Mouse (Mus musculus): ENCODE results near the gene Gnl1. TPM values are rescaled to one million over a fixed set of nuclear protein-coding genes. Genes with fewer than 3 reads are reported as not detected.

Gnl1 gene
- total and polyA plus RNA-seq, 2 experiments from 2014 or later: 83.4 to 115 TPM

DNA sequence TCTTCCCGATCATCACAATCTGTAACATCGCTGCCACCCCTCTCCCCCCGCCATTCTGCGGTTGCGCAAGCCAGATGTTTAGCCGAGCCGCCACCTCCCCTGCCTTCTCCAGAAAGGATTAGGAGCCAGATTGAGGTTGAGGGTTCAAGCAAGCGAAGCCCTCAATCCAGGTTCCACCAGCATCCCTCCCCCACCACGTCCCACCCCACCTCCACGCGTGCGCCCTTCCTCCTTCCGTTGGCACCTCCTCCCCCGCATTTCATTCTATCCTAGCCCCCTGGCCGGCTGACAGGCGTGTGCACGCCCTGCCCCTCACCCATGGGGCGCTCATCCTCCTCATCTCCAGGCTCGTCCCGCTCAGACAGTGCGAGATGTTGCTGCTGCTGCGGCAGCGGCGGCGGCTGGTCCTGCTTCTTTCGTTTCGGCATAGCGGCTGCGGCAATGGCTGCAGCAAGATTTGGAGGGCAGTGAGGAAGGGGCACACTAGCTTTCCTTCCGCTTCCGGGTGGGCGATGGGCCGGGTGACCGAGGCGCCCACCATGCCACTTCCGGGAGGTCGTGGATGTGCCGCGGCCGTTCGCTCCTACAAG, 745 bp upstream of the Gnl1 start:
- ATAC-seq: peak; percentile 89
- DNase-seq: peak; percentile 94
- Histone ChIP-seq H3K9ac (peak overlapping the region; percentile 83), H3K4me1 (ENCODE audit: insufficient read depth) (no peaks in the 10 kb centered on the region), H3K27ac (ENCODE audit: low read depth, low read length) (peak overlapping the region; percentile 97), H3K36me3 (ENCODE audit: insufficient read depth) (peaks cover 43% of the 10 kb centered on the region), H3K4me3 (ENCODE audit: low read depth, low read length) (peak overlapping the region; percentile 81), H3K27me3 (ENCODE audit: insufficient read depth, low read length) (no peaks in the 10 kb centered on the region), H3K9me3 (ENCODE audit: low read length) (no peaks in the 10 kb centered on the region), H3K4me2 (ENCODE audit: low read depth) (peak overlapping the region; percentile 86)
- no peak; the same call in 1 of the 2 replicates for TF ChIP-seq CTCF (IDR thresholded peaks at IDR 0.05; ENCODE audit: low read depth)
- WGBS: 2% methylated on average over 41 of the region's 41 CpGs

- H3K4me3 ChIP-seq (ENCODE audit: low read depth, low read length): peak overlapping the region; percentile 81
- WGBS: under 1% methylated on average over 28 of the region's 29 CpGs
- peak; percentile 61 for DNase-seq
- peak overlapping the region; percentile 83 for H3K9ac ChIP-seq
- ATAC-seq: peak; percentile 27
- H3K4me1 ChIP-seq (ENCODE audit: insufficient read depth): no peaks in the 10 kb centered on the region
- no peak for TF ChIP-seq CTCF (IDR thresholded peaks at IDR 0.05; ENCODE audit: low read depth)
- peak overlapping the region; percentile 86 for H3K4me2 ChIP-seq (ENCODE audit: low read depth)
- no peaks in the 10 kb centered on the region for H3K27me3 ChIP-seq (ENCODE audit: insufficient read depth, low read length)
- H3K36me3 ChIP-seq (ENCODE audit: insufficient read depth): peaks cover 34% of the 10 kb centered on the region
- peak overlapping the region; percentile 97 for H3K27ac ChIP-seq (ENCODE audit: low read depth, low read length)
- no peaks in the 10 kb centered on the region for H3K9me3 ChIP-seq (ENCODE audit: low read length)
Measured at GRCm38 (mm10) chr17:35980363-35980754, 708 bp downstream of the Gnl1 start.

- ATAC-seq: no peak
- 91% methylated on average over 9 of the region's 9 CpGs for WGBS
Measured at GRCm38 (mm10) chr17:35981776-35982175, 2.1 kb downstream of the Gnl1 start.

DNA sequence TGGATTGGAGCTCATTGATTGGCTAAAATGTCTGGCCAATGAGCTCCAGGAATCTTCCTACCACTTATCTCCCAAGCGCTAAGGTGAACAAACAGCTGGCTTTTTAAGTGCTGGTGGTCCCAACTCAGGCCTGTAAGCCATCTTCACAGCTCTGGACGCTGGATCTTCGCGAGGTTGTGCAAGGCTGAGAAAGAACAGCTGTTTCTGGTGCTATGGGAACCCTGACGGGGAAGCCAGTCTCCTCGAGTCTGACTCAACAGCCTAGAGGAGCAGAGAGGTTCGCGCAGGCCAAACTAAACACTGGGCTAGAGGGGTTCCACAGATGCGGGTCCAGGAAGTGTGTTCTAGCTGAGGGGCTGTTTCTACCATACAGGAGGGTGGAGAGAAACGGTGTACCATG, 12.1 kb downstream of the Gnl1 start:
- TF ChIP-seq CTCF (IDR thresholded peaks at IDR 0.05; ENCODE audit: low read depth): no peak
- 56% methylated on average over 10 of the region's 10 CpGs for WGBS
- Histone ChIP-seq H3K36me3 (ENCODE audit: insufficient read depth) (peaks cover 32% of the 10 kb centered on the region), H3K4me1 (ENCODE audit: insufficient read depth) (peaks cover 4% of the 10 kb centered on the region; the same call in 1 of the 2 replicates), H3K27ac (ENCODE audit: low read depth, low read length) (no peak overlapping the region), H3K27me3 (ENCODE audit: insufficient read depth, low read length) (no peaks in the 10 kb centered on the region), H3K9ac (no peak overlapping the region), H3K4me3 (ENCODE audit: low read depth, low read length) (no peak overlapping the region), H3K9me3 (ENCODE audit: low read length) (no peaks in the 10 kb centered on the region), H3K4me2 (ENCODE audit: low read depth) (no peak overlapping the region)
- DNase-seq (no peak), ATAC-seq (no peak)

More at GRCm38 (mm10) chr17:35981776-35982175, 2.1 kb downstream of the Gnl1 start:
- no peak overlapping the region for H3K9ac ChIP-seq
- H3K27me3 ChIP-seq (ENCODE audit: insufficient read depth, low read length): no peaks in the 10 kb centered on the region
- H3K4me2 ChIP-seq (ENCODE audit: low read depth): no peak overlapping the region
- no peak for TF ChIP-seq CTCF (IDR thresholded peaks at IDR 0.05; ENCODE audit: low read depth)
- no peak overlapping the region for H3K4me3 ChIP-seq (ENCODE audit: low read depth, low read length)
- peaks cover 42% of the 10 kb centered on the region for H3K36me3 ChIP-seq (ENCODE audit: insufficient read depth)
- DNase-seq: no peak
- H3K27ac ChIP-seq (ENCODE audit: low read depth, low read length): no peak overlapping the region
- H3K4me1 ChIP-seq (ENCODE audit: insufficient read depth): no peaks in the 10 kb centered on the region
- H3K9me3 ChIP-seq (ENCODE audit: low read length): no peaks in the 10 kb centered on the region

GRCm38 (mm10) chr17:35993675-35994074, 14.0 kb downstream of the Gnl1 start:
- TF ChIP-seq CTCF (IDR thresholded peaks at IDR 0.05; ENCODE audit: low read depth): peak; percentile 99
- Histone ChIP-seq H3K36me3 (ENCODE audit: insufficient read depth) (peaks cover 14% of the 10 kb centered on the region), H3K4me3 (ENCODE audit: low read depth, low read length) (peak overlapping the region; percentile 51), H3K27me3 (ENCODE audit: insufficient read depth, low read length) (no peaks in the 10 kb centered on the region), H3K4me2 (ENCODE audit: low read depth) (peak overlapping the region; percentile 58), H3K9ac (no peak overlapping the region), H3K4me1 (ENCODE audit: insufficient read depth) (peaks cover 4% of the 10 kb centered on the region; the same call in 1 of the 2 replicates), H3K9me3 (ENCODE audit: low read length) (no peaks in the 10 kb centered on the region), H3K27ac (ENCODE audit: low read depth, low read length) (peak overlapping the region; percentile 50; the same call in 1 of the 2 replicates)
- 6% methylated on average over 17 of the region's 17 CpGs for WGBS
- peak; percentile 94 for DNase-seq
- ATAC-seq: peak; percentile 82

DNA sequence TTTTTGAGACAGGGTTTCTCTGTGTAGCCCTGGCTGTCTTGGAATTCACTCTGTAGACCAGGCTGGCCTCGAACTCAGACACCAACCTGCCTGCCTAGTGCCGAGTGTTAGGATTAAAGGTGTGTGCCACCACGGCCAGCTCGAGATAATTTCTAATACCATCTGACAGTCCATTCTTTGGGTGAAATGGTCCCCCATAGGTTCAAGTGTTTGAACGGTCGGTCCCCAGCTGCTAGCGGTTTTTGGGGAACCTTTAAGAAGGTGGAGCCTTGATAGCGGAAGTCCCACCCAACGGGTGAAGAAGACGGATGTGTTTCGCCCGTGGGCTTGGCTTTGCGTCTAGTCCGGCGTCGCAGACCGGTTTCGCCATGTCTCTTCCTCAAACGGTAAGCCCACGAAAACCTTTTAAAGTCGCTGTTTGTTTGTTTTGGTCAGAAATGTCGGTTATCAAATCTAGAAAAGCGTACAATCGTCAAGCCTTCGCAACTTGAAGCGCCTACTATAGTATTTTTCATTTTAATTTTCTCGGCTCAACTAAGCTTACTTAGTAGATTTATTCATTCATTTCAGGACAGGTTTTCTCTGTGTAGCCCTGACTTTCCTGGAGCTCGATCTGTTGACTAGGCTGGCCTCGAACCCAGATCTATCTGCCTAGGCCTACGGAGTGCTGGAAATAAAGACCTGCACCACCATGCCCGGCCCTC, 14.7 kb downstream of the Gnl1 start:
- Histone ChIP-seq H3K4me2 (ENCODE audit: low read depth) (peak overlapping the region; percentile 58), H3K4me1 (ENCODE audit: insufficient read depth) (peaks cover 4% of the 10 kb centered on the region; the same call in 1 of the 2 replicates), H3K36me3 (ENCODE audit: insufficient read depth) (peaks cover 8% of the 10 kb centered on the region), H3K27me3 (ENCODE audit: insufficient read depth, low read length) (no peaks in the 10 kb centered on the region), H3K4me3 (ENCODE audit: low read depth, low read length) (peak overlapping the region; percentile 51), H3K9me3 (ENCODE audit: low read length) (no peaks in the 10 kb centered on the region), H3K9ac (peak overlapping the region; percentile 65), H3K27ac (ENCODE audit: low read depth, low read length) (peak overlapping the region; percentile 73)
- no peak for TF ChIP-seq CTCF (IDR thresholded peaks at IDR 0.05; ENCODE audit: low read depth)
- DNase-seq (peak; percentile 89), ATAC-seq (peak; percentile 71)
- 4% methylated on average over 31 of the region's 31 CpGs for WGBS

DNA sequence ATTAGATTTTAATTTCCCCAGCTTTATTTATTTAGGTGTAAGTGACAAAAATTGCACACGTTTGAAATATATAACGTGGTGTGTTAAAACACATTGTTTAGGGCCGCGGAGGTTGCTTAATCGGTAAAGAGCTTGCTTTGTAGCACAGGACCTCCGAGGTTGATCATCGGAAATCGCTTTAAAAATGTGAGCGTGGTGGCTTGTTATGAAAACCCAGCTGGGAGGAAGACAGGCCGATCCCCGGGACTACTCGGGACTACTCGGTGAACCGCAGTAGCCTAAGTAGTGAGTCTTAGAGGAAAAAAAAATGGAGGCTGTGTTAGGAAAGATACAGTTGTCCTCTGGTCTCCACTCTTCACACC, 15.2 kb downstream of the Gnl1 start:
- no peak for TF ChIP-seq CTCF (IDR thresholded peaks at IDR 0.05; ENCODE audit: low read depth)
- Histone ChIP-seq H3K27me3 (ENCODE audit: insufficient read depth, low read length) (no peaks in the 10 kb centered on the region), H3K9ac (peak overlapping the region; percentile 65), H3K4me1 (ENCODE audit: insufficient read depth) (peaks cover 4% of the 10 kb centered on the region; the same call in 1 of the 2 replicates), H3K4me3 (ENCODE audit: low read depth, low read length) (peak overlapping the region; percentile 51), H3K9me3 (ENCODE audit: low read length) (no peaks in the 10 kb centered on the region), H3K36me3 (ENCODE audit: insufficient read depth) (0 out of 2 replicates have a peak, but pooled peaks cover 2% of the 10 kb centered on the region), H3K4me2 (ENCODE audit: low read depth) (peak overlapping the region; percentile 58), H3K27ac (ENCODE audit: low read depth, low read length) (peak overlapping the region; percentile 73)
- DNase-seq: no peak
- no peak for ATAC-seq
- WGBS: 3% methylated on average over 14 of the region's 14 CpGs
